Mouse (Mus musculus): ENCODE measurements around the gene Clnk.

- TF ChIP-seq CTCF (IDR thresholded peaks at IDR 0.05; ENCODE audit: extremely low read depth, insufficient read length, insufficient replicate concordance, low read depth, low read length): no peak
- no peak for TF ChIP-seq POLR2A (IDR thresholded peaks at IDR 0.05; ENCODE audit: low read depth, low read length)
Measured at GRCm38 (mm10) chr5:38689186-38689585, 187.4 kb downstream of the Clnk start.

Measured in small intestine, adult 2 months (tissue).